Mouse (Mus musculus) neural tube, embryonic 15.5 days (tissue): ENCODE measurements around the gene Vmo1. TPM values are rescaled to one million over a fixed set of nuclear protein-coding genes. Genes with fewer than 3 reads are reported as not detected.

Experiments
- ATAC-seq: fragments of 200-750 bp; cut with Nextera tagmentation; 2 replicates; pipeline ENCODE4 v1.8.0; 2017; ENCODE audit warnings: mild to moderate bottlenecking, moderate TSS enrichment, moderate library complexity; ENCODE audit not compliant: low FRiP score
- H3K27ac ChIP-seq: fragments of 300-500 bp; sonication (generic); replicated peaks from 2 replicates; pipeline ENCODE4 v1.5.1; 2015; ENCODE audit warnings: mild to moderate bottlenecking, inconsistent platforms
- H3K27me3 ChIP-seq: fragments of 300-500 bp; sonication (generic); replicated peaks from 2 replicates; pipeline ENCODE4 v1.6.1; 2015; ENCODE audit warnings: inconsistent platforms
- H3K36me3 ChIP-seq: fragments of 300-500 bp; sonication (generic); 2 replicates; pipeline ENCODE4 v1.6.1; 2015; ENCODE audit warnings: inconsistent platforms
- H3K4me1 ChIP-seq: fragments of 300-500 bp; sonication (generic); 2 replicates; pipeline ENCODE4 v1.6.1; 2015; ENCODE audit warnings: inconsistent platforms
- H3K4me2 ChIP-seq: fragments of 300-500 bp; sonication (generic); 2 replicates; pipeline ENCODE4 v1.6.1; 2015; ENCODE audit warnings: inconsistent platforms, mild to moderate bottlenecking, moderate library complexity
- H3K4me3 ChIP-seq: fragments of 300-500 bp; sonication (generic); replicated peaks from 2 replicates; pipeline ENCODE4 v1.5.1; 2015; ENCODE audit warnings: mild to moderate bottlenecking, inconsistent platforms
- H3K9ac ChIP-seq: fragments of 300-500 bp; sonication (generic); replicated peaks from 2 replicates; pipeline ENCODE4 v1.6.1; 2015; ENCODE audit warnings: mild to moderate bottlenecking, inconsistent platforms
- H3K9me3 ChIP-seq: fragments of 300-500 bp; sonication (generic); replicated peaks from 2 replicates; pipeline ENCODE4 v1.6.1; 2016; ENCODE audit warnings: inconsistent platforms
- WGBS: fragments of 180-500 bp; shearing (Covaris S2); methylation state at CpG from one replicate; pipeline ENCODE4 v1.1.7; 2015; ENCODE audit warnings: mixed read lengths; 5-methylcytosine and 5-hydroxymethylcytosine counted together
- polyA plus RNA-seq: library from polyadenylated mRNA; unstranded; fragments of >200 nt; fragmentation: Nextera tagmentation; extraction: Ambion mirVana; gene quantifications from 2 replicates; pipeline ENCODE4 v1.2.1, GENCODE M21; 2015

Vmo1 gene
- polyA plus RNA-seq, 1 experiment from 2014 or later: 0.32 TPM

DNA sequence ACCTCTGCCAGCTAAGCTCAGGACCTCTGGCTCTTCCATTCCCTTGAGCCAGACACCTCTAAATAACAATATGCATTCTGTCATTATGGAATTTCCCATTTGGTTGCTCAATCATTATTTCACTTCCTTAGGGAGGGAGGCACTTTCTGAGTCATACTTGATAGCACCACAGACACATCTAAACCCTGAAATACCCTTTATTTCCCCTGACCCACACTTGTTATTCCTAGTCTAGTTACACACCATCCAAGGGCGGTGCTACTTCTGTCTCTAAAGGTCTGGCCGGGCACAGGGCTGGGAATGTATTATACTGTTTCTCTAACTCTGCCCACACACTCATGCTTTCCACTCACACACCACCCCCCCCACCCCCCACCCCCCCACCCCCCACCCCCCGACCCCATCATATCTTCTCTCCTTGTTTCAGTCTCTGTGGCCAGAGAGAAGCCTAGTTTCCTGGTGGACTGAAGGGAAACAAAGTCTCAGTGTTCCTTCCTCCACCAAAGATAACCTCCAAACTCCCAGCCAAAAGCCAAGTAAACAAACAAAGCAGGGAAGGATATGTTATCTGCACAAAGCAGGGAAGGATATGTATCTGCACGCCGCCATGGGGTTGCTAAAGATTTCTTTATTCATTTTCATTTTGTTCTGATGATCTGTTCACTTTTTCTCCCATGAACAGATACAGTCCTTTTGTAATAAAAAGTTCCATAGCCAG, 46.4 kb downstream of the Vmo1 start:
- no peak overlapping the region for H3K4me3 ChIP-seq
- no peak overlapping the region for H3K9ac ChIP-seq
- H3K4me2 ChIP-seq: no peak overlapping the region
- no peak for ATAC-seq
- 82% methylated on average over 5 of the region's 5 CpGs for WGBS
- no peaks in the 10 kb centered on the region for H3K9me3 ChIP-seq
- H3K36me3 ChIP-seq: no peaks in the 10 kb centered on the region
- peaks cover 10% of the 10 kb centered on the region for H3K4me1 ChIP-seq
- H3K27ac ChIP-seq: no peak overlapping the region
- H3K27me3 ChIP-seq: peaks cover 30% of the 10 kb centered on the region

DNA sequence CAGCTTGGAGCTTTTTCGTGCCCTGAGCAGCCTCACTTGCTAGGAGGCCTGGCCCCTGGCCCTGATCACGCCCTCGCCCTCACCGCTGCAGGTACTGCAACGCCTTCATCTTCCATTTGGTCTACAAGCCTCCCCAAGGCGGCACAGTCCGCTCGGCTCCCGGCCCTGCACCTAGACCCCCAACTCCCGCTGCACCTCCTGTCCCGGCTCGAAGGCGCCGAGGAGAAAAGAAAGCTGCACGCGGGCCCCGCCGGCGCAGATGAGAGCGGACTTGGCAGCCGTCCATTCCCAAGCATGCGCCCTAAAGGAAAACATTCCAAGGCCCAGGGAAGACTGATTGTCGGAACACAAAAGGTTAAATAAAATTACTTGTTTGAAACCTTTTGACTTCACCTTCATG, 48.6 kb downstream of the Vmo1 start:
- H3K27ac ChIP-seq: no peak overlapping the region
- peak overlapping the region; percentile 21 for H3K4me3 ChIP-seq
- H3K4me2 ChIP-seq: peak overlapping the region; percentile 49
- no peak for ATAC-seq
- H3K36me3 ChIP-seq: no peaks in the 10 kb centered on the region
- H3K27me3 ChIP-seq: peaks cover 36% of the 10 kb centered on the region
- H3K9ac ChIP-seq: no peak overlapping the region
- peaks cover 10% of the 10 kb centered on the region for H3K4me1 ChIP-seq
- 18% methylated on average over 23 of the region's 23 CpGs for WGBS
- no peaks in the 10 kb centered on the region for H3K9me3 ChIP-seq

DNA sequence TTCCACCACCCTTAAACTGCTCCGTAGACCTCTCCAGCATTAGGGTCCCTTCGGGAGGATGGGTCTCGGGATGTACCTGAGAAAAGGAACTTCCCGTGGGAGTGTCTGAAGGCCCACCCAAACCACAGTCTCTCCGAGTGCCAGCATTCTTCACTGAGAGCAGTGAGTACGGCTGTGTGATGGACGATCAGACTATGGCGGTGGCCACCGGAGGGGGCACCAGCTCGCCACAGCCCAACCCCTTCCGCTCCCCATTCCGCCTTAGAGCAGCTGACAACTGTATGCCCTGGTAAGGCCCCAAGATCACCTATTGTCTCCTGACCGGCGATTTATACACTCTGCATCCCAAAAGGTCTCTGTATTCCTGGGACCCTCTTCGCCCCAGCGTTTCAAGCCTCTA, 49.2 kb downstream of the Vmo1 start:
- no peak for ATAC-seq
- Histone ChIP-seq H3K36me3 (no peaks in the 10 kb centered on the region), H3K9me3 (no peaks in the 10 kb centered on the region), H3K4me1 (peaks cover 10% of the 10 kb centered on the region), H3K27ac (no peak overlapping the region), H3K9ac (peak overlapping the region; percentile 17; the same call in 1 of the 2 replicates), H3K4me2 (peak overlapping the region; percentile 49), H3K4me3 (no peak overlapping the region), H3K27me3 (peaks cover 43% of the 10 kb centered on the region)
- WGBS: 26% methylated on average over 16 of the region's 16 CpGs

DNA sequence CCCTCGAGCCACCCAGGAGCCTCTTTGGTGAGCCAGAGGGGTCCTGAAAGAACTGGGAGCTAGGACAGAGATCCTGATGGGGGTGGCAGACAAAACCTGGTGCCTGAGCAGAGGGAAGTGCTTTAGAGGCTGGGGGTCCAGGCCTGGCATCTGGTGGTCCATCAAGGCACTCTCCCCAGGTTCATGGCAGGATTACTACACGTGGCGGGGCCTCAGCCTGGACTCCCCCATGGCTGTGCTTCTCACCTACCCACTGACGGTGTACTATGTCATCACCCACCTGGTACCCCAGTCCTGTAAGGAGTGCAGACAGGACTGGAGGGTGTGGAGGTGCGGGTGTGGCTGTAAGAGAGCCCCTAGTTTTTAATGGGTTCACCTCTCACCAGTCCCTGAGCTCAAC, 50.4 kb downstream of the Vmo1 start:
- Histone ChIP-seq H3K36me3 (no peaks in the 10 kb centered on the region), H3K27ac (no peak overlapping the region), H3K4me1 (peaks cover 17% of the 10 kb centered on the region), H3K9me3 (no peaks in the 10 kb centered on the region), H3K4me2 (no peak overlapping the region), H3K9ac (no peak overlapping the region), H3K4me3 (no peak overlapping the region), H3K27me3 (peaks cover 54% of the 10 kb centered on the region)
- 84% methylated on average over 5 of the region's 5 CpGs for WGBS
- ATAC-seq: no peak

Other genes with a start within 250 kb of the Vmo1 start
- 5.9 TPM in 1 of 2 replicates, not detected in the other for gene Alox12e, start 192.0 kb downstream of the Vmo1 start, polyA plus RNA-seq
- 1.2 TPM in 1 of 2 replicates, not detected in the other for gene Alox15, start 162.6 kb downstream of the Vmo1 start, polyA plus RNA-seq
- gene Pelp1, start 104.6 kb downstream of the Vmo1 start, polyA plus RNA-seq: 29.7 and 33.0 TPM in 2 replicates
- gene Arrb2, start 82.0 kb downstream of the Vmo1 start, polyA plus RNA-seq: 53.6 and 59.7 TPM in 2 replicates
- gene Med11, start 62.7 kb downstream of the Vmo1 start, polyA plus RNA-seq: 44.4 and 45.0 TPM in 2 replicates
- gene Zmynd15, start 55.2 kb downstream of the Vmo1 start, polyA plus RNA-seq: 0.60 and 1.0 TPM in 2 replicates
- gene Cxcl16, start 54.6 kb downstream of the Vmo1 start, polyA plus RNA-seq: 7.4 and 8.5 TPM in 2 replicates
- 1.5 and 6.4 TPM in 2 replicates for gene Tm4sf5, start 9.4 kb downstream of the Vmo1 start, polyA plus RNA-seq
- 0.15 and 0.41 TPM in 2 replicates for gene Gltpd2, start 4.6 kb upstream of the Vmo1 start, polyA plus RNA-seq
- gene Psmb6, start 10.8 kb upstream of the Vmo1 start, polyA plus RNA-seq: 756 and 815 TPM in 2 replicates
- not detected in 2 replicates for gene Gm40193, start 18.3 kb upstream of the Vmo1 start, polyA plus RNA-seq
- gene Pld2, start 25.4 kb upstream of the Vmo1 start, polyA plus RNA-seq: 16.1 and 18.1 TPM in 2 replicates
- 15.0 and 16.6 TPM in 2 replicates for gene Mink1, start 48.3 kb upstream of the Vmo1 start, polyA plus RNA-seq
- not detected in 2 replicates for gene 4930544D05Rik, start 101.2 kb upstream of the Vmo1 start, polyA plus RNA-seq
- 0.23 and 0.40 TPM in 2 replicates for gene Chrne, start 104.6 kb upstream of the Vmo1 start, polyA plus RNA-seq
- gene Gp1ba, start 124.5 kb upstream of the Vmo1 start, polyA plus RNA-seq: 0.15 TPM in 2 replicates
- 100 and 109 TPM in 2 replicates for gene Rnf167, start 132.6 kb upstream of the Vmo1 start, polyA plus RNA-seq
- 169 and 174 TPM in 2 replicates for gene Slc25a11, start 132.9 kb upstream of the Vmo1 start, polyA plus RNA-seq
- gene Pfn1, start 140.0 kb upstream of the Vmo1 start, polyA plus RNA-seq: 679 and 994 TPM in 2 replicates
- gene Eno3, start 142.6 kb upstream of the Vmo1 start, polyA plus RNA-seq: 12.6 and 17.5 TPM in 2 replicates
- gene Spag7, start 154.8 kb upstream of the Vmo1 start, polyA plus RNA-seq: 159 and 165 TPM in 2 replicates
- gene Camta2, start 173.5 kb upstream of the Vmo1 start, polyA plus RNA-seq: 25.6 and 29.0 TPM in 2 replicates
- gene Inca1, start 185.5 kb upstream of the Vmo1 start, polyA plus RNA-seq: 1.2 and 1.4 TPM in 2 replicates
- 1.6 and 1.7 TPM in 2 replicates for gene Kif1c, start 185.9 kb upstream of the Vmo1 start, polyA plus RNA-seq
- 15.8 and 16.3 TPM in 2 replicates for gene Zfp3, start 249.6 kb upstream of the Vmo1 start, polyA plus RNA-seq